Mouse (Mus musculus) midbrain, embryonic 13.5 days (tissue): Measurements from ENCODE around the gene Sp6. TPM values are rescaled to one million over a fixed set of nuclear protein-coding genes. Genes with fewer than 3 reads are reported as not detected.

Experiments used
- ATAC-seq: fragments of 200-750 bp; cut with Nextera tagmentation; 2 replicates; pipeline ENCODE4 v1.8.0; 2017; ENCODE audit warnings: mild to moderate bottlenecking, moderate TSS enrichment, moderate library complexity
- H3K27ac ChIP-seq: fragments of 300-500 bp; sonication (generic); 2 replicates; pipeline ENCODE4 v1.5.1; 2015; ENCODE audit warnings: inconsistent platforms, mild to moderate bottlenecking, moderate library complexity
- H3K27me3 ChIP-seq: fragments of 300-500 bp; sonication (generic); 2 replicates; pipeline ENCODE4 v1.6.1; 2015; ENCODE audit warnings: mild to moderate bottlenecking, inconsistent platforms
- H3K36me3 ChIP-seq: fragments of 300-500 bp; sonication (generic); 2 replicates; pipeline ENCODE4 v1.6.1; 2015; ENCODE audit warnings: mild to moderate bottlenecking, inconsistent platforms
- H3K4me1 ChIP-seq: fragments of 300-500 bp; sonication (generic); replicated peaks from 2 replicates; pipeline ENCODE4 v1.6.1; 2015; ENCODE audit warnings: inconsistent platforms
- H3K4me2 ChIP-seq: fragments of 300-500 bp; sonication (generic); replicated peaks from 2 replicates; pipeline ENCODE4 v1.6.1; 2015; ENCODE audit warnings: moderate library complexity, mild to moderate bottlenecking, inconsistent platforms
- H3K4me3 ChIP-seq: fragments of 300-500 bp; sonication (generic); replicated peaks from 2 replicates; pipeline ENCODE4 v1.5.1; 2015; ENCODE audit warnings: mild to moderate bottlenecking, inconsistent platforms
- H3K9ac ChIP-seq: fragments of 300-500 bp; sonication (generic); replicated peaks from 2 replicates; pipeline ENCODE4 v1.6.1; 2015; ENCODE audit warnings: mild to moderate bottlenecking, inconsistent platforms
- H3K9me3 ChIP-seq: fragments of 300-500 bp; sonication (generic); 2 replicates; pipeline ENCODE4 v1.6.1; 2016; ENCODE audit warnings: mild to moderate bottlenecking, inconsistent platforms
- WGBS: fragments of 180-500 bp; shearing (Covaris S2); methylation state at CpG from one replicate; pipeline ENCODE4 v1.1.7; 2015; 5-methylcytosine and 5-hydroxymethylcytosine counted together
- polyA plus RNA-seq: library from polyadenylated mRNA; unstranded; fragments of >200 nt; fragmentation: Nextera tagmentation; extraction: Ambion mirVana; gene quantifications from 2 replicates; pipeline ENCODE4 v1.2.1, GENCODE M21; 2015

Gene Sp6
- polyA plus RNA-seq, 1 experiment from 2014 or later: 0.07 TPM

GRCm38 (mm10) chr11:97031977-97032376 is 18.8 kb downstream of the Sp6 start:
- no peaks in the 10 kb centered on the region for H3K9me3 ChIP-seq
- 89% methylated on average over 12 of the region's 12 CpGs for whole genome bisulfite sequencing
- no peak overlapping the region for H3K9ac ChIP-seq
- H3K4me1 ChIP-seq: peaks cover 12% of the 10 kb centered on the region
- 0 out of 2 replicates have a peak, but pooled peaks cover 5% of the 10 kb centered on the region for H3K36me3 ChIP-seq
- no peak overlapping the region for H3K4me2 ChIP-seq
- no peaks in the 10 kb centered on the region for H3K27me3 ChIP-seq
- no peak overlapping the region for H3K4me3 ChIP-seq
- no peak overlapping the region for H3K27ac ChIP-seq
- no peak for ATAC-seq

DNA sequence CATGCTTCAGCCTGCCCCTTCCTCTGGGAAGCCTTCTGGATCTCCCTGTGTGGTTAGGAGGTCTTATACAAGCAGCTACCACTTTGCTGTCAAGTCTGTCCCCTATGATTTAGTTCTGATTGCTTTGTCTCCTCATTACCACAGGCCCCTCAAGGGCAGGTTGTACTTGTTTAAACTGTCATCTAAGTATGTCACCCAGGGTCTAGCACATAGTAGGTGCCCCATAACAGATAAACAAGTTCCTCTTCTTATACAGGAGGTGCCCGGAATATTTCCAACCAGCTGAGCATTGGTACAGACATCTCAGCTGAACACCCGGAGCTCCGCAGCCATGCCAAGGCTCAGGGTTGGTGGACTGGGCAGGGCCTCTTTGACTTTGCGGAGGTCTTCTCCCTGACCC is 19.3 kb downstream of the Sp6 start:
- Histone ChIP-seq H3K4me1 (peaks cover 12% of the 10 kb centered on the region), H3K36me3 (0 out of 2 replicates have a peak, but pooled peaks cover 5% of the 10 kb centered on the region), H3K9me3 (no peaks in the 10 kb centered on the region), H3K9ac (no peak overlapping the region), H3K27me3 (no peaks in the 10 kb centered on the region), H3K4me3 (no peak overlapping the region), H3K4me2 (no peak overlapping the region), H3K27ac (no peak overlapping the region)
- ATAC-seq: no peak
- 93% methylated on average over 4 of the region's 4 CpGs for WGBS

DNA sequence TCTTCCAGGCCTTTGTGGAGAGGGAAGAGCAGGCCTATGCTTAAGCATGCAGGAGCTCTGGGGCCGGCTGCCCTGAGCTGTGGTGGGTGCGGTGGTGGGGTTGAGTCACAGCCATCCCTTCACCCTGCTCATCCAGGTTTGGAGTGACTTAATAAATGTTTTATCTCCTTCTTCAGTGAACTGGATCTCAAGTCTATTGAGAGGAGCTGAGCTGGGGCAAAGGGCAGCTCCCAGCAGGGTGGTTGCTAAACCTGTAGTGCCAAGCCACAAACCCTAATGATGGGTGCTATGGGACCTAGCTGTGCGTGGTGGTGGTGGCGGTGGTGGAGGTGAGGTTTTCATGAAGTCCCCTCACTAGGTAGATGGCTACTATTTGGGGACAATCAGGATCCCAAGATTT is 20.6 kb downstream of the Sp6 start:
- Histone ChIP-seq H3K4me3 (no peak overlapping the region), H3K27me3 (no peaks in the 10 kb centered on the region), H3K4me2 (no peak overlapping the region), H3K9ac (no peak overlapping the region), H3K36me3 (0 out of 2 replicates have a peak, but pooled peaks cover 5% of the 10 kb centered on the region), H3K4me1 (peaks cover 12% of the 10 kb centered on the region), H3K9me3 (no peaks in the 10 kb centered on the region), H3K27ac (no peak overlapping the region)
- no peak for ATAC-seq
- 87% methylated on average over 4 of the region's 4 CpGs for WGBS

DNA sequence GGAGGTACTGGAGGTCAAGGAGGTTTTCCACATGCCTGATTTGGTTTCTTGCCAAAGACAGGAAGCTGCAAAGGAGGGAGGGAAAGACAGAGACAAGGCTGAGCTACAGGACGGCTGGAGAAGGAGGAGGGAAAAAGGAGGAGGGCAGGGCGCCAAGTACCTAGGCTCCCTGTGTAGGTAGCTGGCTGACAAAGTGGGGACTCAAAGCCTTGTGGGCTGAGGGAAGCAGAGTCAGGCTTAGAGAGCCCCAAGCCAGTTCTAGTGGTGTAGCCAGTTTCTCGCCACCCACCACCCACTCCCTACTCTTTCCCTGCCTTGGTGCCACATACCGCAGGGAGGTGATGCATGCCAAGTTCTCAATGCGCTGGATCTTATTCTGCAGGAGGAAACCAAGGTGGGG is 22.9 kb downstream of the Sp6 start:
- ATAC-seq: no peak
- Histone ChIP-seq H3K9ac (no peak overlapping the region), H3K4me3 (no peak overlapping the region), H3K4me1 (no peaks in the 10 kb centered on the region; the same call in 1 of the 2 replicates), H3K36me3 (0 out of 2 replicates have a peak, but pooled peaks cover 5% of the 10 kb centered on the region), H3K4me2 (no peak overlapping the region), H3K27me3 (no peaks in the 10 kb centered on the region), H3K27ac (no peak overlapping the region), H3K9me3 (no peaks in the 10 kb centered on the region)
- 83% methylated on average over 5 of the region's 5 CpGs for WGBS

DNA sequence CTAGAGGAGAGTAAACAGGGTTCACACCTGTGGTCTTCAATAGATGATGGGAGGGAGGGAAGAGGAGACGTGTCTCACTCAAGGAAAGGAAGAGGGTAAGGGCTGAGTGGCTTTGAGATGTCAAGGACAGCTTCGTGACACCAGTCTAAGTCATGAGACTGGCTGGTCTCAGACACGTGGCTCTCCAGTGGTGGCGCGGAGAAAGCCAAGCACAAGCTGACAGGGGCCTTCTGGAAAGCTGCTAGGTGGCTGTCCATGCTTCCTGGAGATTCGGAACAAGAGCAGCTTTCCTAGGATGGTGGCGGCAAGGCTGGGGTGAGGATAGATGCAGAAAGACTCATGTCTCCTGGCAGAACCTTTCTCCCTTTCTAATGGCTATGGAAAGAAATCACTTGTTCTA is 25.7 kb downstream of the Sp6 start:
- Histone ChIP-seq H3K4me2 (no peak overlapping the region), H3K9me3 (no peaks in the 10 kb centered on the region), H3K27ac (no peak overlapping the region), H3K4me3 (no peak overlapping the region), H3K27me3 (no peaks in the 10 kb centered on the region), H3K36me3 (no peaks in the 10 kb centered on the region), H3K9ac (0 out of 2 replicates have a peak overlapping the region, but pooled peaks have one; percentile 7), H3K4me1 (peaks cover 10% of the 10 kb centered on the region)
- WGBS: 70% methylated on average over 7 of the region's 7 CpGs
- ATAC-seq: no peak

DNA sequence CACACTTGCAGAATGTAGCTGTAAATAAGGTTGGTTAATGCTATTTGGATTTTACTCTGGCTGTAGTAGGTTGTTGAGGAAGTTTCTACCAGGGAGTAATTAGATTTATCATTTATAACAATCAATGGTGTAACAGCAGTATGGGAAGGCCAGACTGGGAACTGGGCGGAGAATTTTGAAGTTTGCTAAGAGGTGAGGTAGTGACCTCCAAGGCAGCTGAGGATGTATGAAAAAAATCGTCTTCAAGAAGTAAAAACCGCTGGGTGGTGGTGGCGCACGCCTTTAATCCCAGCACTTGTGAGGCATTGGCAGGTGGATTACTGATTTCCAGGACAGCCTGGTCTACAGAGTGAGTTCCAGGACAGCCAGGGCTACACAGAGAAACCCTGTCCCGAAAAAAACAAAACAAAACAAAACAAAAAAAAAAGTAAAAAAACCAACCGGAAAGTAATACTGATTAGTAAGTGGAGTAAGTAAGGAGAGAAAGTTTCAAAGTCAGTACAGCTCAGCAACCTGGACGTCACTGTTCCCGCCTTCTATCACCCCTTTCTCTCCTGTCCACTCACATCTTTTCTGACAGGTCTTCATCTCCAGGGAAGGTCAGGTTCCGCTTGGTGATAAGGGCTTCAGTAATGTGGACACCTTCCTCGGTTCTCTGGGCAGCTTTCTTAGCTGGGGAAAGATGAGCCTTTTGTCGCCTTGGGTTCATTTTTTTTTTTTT is 27.3 kb downstream of the Sp6 start:
- Histone ChIP-seq H3K9ac (peak overlapping the region; percentile 61), H3K27me3 (no peaks in the 10 kb centered on the region), H3K36me3 (peaks cover 6% of the 10 kb centered on the region), H3K4me2 (peak overlapping the region; percentile 75), H3K4me3 (peak overlapping the region; percentile 82), H3K4me1 (peaks cover 10% of the 10 kb centered on the region), H3K9me3 (no peaks in the 10 kb centered on the region), H3K27ac (no peak overlapping the region)
- 53% methylated on average over 12 of the region's 12 CpGs for WGBS
- ATAC-seq: no peak

DNA sequence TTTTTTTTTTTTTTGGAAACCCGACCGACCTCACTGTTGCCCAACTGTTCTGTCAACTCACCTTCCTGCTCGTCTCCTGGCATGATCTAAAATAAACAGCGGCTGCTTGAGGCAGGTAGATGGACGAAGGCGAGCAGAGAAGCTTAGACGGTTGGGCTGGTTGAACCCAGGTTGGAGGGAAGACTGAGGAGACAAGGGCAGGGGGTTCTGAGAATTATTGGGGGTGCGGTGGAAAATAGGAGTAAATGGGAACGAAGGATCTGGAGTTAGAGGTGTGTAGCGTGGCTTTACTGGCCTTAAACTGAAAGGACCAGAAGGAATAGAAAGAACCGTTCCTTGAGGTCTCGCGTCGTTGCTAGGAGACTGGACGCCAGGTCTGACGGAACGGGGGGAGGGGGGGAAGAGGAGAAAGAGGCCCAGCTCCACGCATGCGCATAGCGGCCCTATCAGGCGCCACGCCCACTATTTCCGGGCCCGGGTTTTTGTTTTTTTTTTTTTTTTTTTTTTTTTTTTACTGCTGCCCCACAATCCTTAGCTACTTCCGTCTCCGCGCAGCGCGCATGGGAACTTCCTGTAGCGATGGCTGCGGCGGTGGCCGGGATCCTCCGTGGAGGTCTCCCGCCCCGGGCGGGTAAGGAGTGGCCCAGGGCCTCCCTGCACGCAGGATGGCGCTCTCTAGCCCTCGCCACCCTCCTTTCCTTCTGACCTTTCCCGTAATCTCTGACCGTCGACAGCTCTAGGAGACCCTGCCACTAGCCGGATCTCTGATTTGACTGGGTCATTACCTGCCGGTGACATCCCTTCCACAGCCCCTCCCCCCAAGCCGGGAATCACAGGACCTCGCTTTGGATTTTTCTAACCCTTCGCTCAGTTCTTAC is 28.1 kb downstream of the Sp6 start, which contains the start of the genes Lrrc46 and Mrpl10:
TSS of gene Lrrc46 (minus strand) at position 386 of the 878 bp plus-strand sequence.
TSS of gene Mrpl10 (plus strand) at position 539 of the 878 bp plus-strand sequence.
- peak within 1 kb of the TSS; percentile 83 for H3K27ac ChIP-seq
- ATAC-seq: peak; percentile 96
- H3K9me3 ChIP-seq: no peaks in the 10 kb centered on the region
- WGBS: 1% methylated on average over 44 of the region's 48 CpGs
- H3K4me2 ChIP-seq: peak within 1 kb of the TSS; percentile 86
- H3K36me3 ChIP-seq: peaks cover 9% of the 10 kb centered on the region
- peak within 1 kb of the TSS; percentile 82 for H3K4me3 ChIP-seq
- H3K9ac ChIP-seq: peak within 1 kb of the TSS; percentile 87
- peaks cover 10% of the 10 kb centered on the region for H3K4me1 ChIP-seq
- H3K27me3 ChIP-seq: no peaks in the 10 kb centered on the region

- no peaks in the 10 kb centered on the region for H3K9me3 ChIP-seq
- no peak overlapping the region for H3K4me2 ChIP-seq
- 97% methylated on average over 8 of the region's 8 CpGs for WGBS
- no peak overlapping the region for H3K4me3 ChIP-seq
- ATAC-seq: no peak
- H3K27me3 ChIP-seq: no peaks in the 10 kb centered on the region
- H3K9ac ChIP-seq: no peak overlapping the region
- peaks cover 16% of the 10 kb centered on the region for H3K4me1 ChIP-seq
- H3K36me3 ChIP-seq: peaks cover 26% of the 10 kb centered on the region
- H3K27ac ChIP-seq: no peak overlapping the region
Measured at GRCm38 (mm10) chr11:97044902-97045301, 31.7 kb downstream of the Sp6 start.

DNA sequence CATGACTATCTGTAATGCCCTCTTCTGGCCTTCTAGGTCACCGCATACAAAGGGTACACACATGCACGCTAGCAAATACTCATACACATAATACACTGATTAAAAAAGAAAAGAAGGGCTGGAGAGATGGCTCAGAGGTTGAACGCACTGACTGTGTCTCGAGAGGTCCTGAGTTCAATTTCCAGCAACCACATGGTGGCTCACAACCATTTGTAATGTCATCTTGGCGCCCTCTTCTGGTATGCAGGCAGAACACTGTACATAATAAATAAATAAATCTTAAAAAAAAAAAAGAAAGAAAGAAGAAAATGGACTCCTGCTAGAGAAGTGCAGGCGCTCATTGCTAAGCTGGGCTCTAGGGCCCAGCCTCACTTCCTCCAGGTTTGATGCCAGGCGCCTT is 32.7 kb downstream of the Sp6 start:
- Histone ChIP-seq H3K4me3 (no peak overlapping the region), H3K27me3 (no peaks in the 10 kb centered on the region), H3K4me1 (peaks cover 24% of the 10 kb centered on the region), H3K9me3 (no peaks in the 10 kb centered on the region), H3K27ac (no peak overlapping the region), H3K4me2 (no peak overlapping the region), H3K9ac (no peak overlapping the region), H3K36me3 (peaks cover 26% of the 10 kb centered on the region)
- ATAC-seq: no peak
- WGBS: 77% methylated on average over 7 of the region's 7 CpGs

- H3K9me3 ChIP-seq: no peaks in the 10 kb centered on the region
- no peak overlapping the region for H3K4me3 ChIP-seq
- no peak overlapping the region for H3K9ac ChIP-seq
- no peak overlapping the region for H3K27ac ChIP-seq
- no peak for ATAC-seq
- no peaks in the 10 kb centered on the region for H3K27me3 ChIP-seq
- 86% methylated on average over 8 of the region's 8 CpGs for whole genome bisulfite sequencing
- H3K4me1 ChIP-seq: peaks cover 30% of the 10 kb centered on the region
- peaks cover 26% of the 10 kb centered on the region for H3K36me3 ChIP-seq
- H3K4me2 ChIP-seq: no peak overlapping the region
Measured at GRCm38 (mm10) chr11:97048090-97048650, 35.0 kb downstream of the Sp6 start.

- Histone ChIP-seq H3K27ac (no peak overlapping the region; the same call in 1 of the 2 replicates), H3K4me3 (no peak overlapping the region), H3K4me2 (no peak overlapping the region), H3K9me3 (no peaks in the 10 kb centered on the region), H3K27me3 (no peaks in the 10 kb centered on the region), H3K36me3 (peaks cover 34% of the 10 kb centered on the region), H3K4me1 (peaks cover 30% of the 10 kb centered on the region), H3K9ac (no peak overlapping the region)
- no peak for ATAC-seq
- WGBS: 78% methylated on average over 6 of the region's 6 CpGs
Measured at GRCm38 (mm10) chr11:97049492-97050085, 36.4 kb downstream of the Sp6 start.
